Mouse (Mus musculus): ENCODE results near the gene Ankrd28. TPM values are rescaled to one million over a fixed set of nuclear protein-coding genes. Genes with fewer than 3 reads are reported as not detected.

Ankrd28 gene
- polyA plus RNA-seq, 1 experiment from 2014 or later: 9.4 TPM

- Histone ChIP-seq H3K9ac (ENCODE audit: low read depth, low read length) (no peak overlapping the region), H3K27ac (ENCODE audit: low read length) (no peak overlapping the region), H3K36me3 (ENCODE audit: control insufficient read depth, insufficient read depth, low read length) (peaks cover 27% of the 10 kb centered on the region), H3K4me2 (ENCODE audit: low read length) (no peak overlapping the region), H3K9me3 (replicated peaks; ENCODE audit: control insufficient read depth, low read length, poor library complexity, severe bottlenecking) (no peaks in the 10 kb centered on the region), H3K4me1 (ENCODE audit: control insufficient read depth, insufficient read depth, low read length) (no peaks in the 10 kb centered on the region), H3K27me3 (ENCODE audit: control insufficient read depth, insufficient read depth, low read depth, low read length) (no peaks in the 10 kb centered on the region), H3K4me3 (ENCODE audit: low read depth, low read length) (no peak overlapping the region)
- no peak for ATAC-seq
Observed at GRCm38 (mm10) chr14:31715669-31716068, 114.8 kb downstream of the Ankrd28 start.

GRCm38 (mm10) chr14:31709343-31709742 is 121.1 kb downstream of the Ankrd28 start:
- no peak overlapping the region for H3K27ac ChIP-seq (ENCODE audit: low read length)
- H3K4me2 ChIP-seq (ENCODE audit: low read length): no peak overlapping the region
- no peaks in the 10 kb centered on the region for H3K27me3 ChIP-seq (ENCODE audit: control insufficient read depth, insufficient read depth, low read depth, low read length)
- H3K9ac ChIP-seq (ENCODE audit: low read depth, low read length): no peak overlapping the region
- no peaks in the 10 kb centered on the region for H3K4me1 ChIP-seq (ENCODE audit: control insufficient read depth, insufficient read depth, low read length)
- WGBS: 94% methylated on average over 1 of the region's 1 CpGs
- H3K36me3 ChIP-seq (ENCODE audit: control insufficient read depth, insufficient read depth, low read length): peaks cover 22% of the 10 kb centered on the region
- H3K4me3 ChIP-seq (ENCODE audit: low read depth, low read length): no peak overlapping the region
- no peaks in the 10 kb centered on the region for H3K9me3 ChIP-seq (replicated peaks; ENCODE audit: control insufficient read depth, low read length, poor library complexity, severe bottlenecking)
- no peak for ATAC-seq

GRCm38 (mm10) chr14:31700376-31700775 is 130.1 kb downstream of the Ankrd28 start:
- 93% methylated on average over 2 of the region's 2 CpGs for WGBS
- Histone ChIP-seq H3K9ac (ENCODE audit: low read depth, low read length) (no peak overlapping the region), H3K27ac (ENCODE audit: low read length) (no peak overlapping the region), H3K27me3 (ENCODE audit: control insufficient read depth, insufficient read depth, low read depth, low read length) (no peaks in the 10 kb centered on the region), H3K9me3 (replicated peaks; ENCODE audit: control insufficient read depth, low read length, poor library complexity, severe bottlenecking) (no peaks in the 10 kb centered on the region), H3K4me3 (ENCODE audit: low read depth, low read length) (no peak overlapping the region), H3K4me1 (ENCODE audit: control insufficient read depth, insufficient read depth, low read length) (no peaks in the 10 kb centered on the region), H3K4me2 (ENCODE audit: low read length) (no peak overlapping the region), H3K36me3 (ENCODE audit: control insufficient read depth, insufficient read depth, low read length) (peaks cover 40% of the 10 kb centered on the region)
- ATAC-seq: no peak

- H3K27ac ChIP-seq (ENCODE audit: low read length): no peak overlapping the region
- ATAC-seq: no peak
- no peak overlapping the region for H3K4me2 ChIP-seq (ENCODE audit: low read length)
- WGBS: 90% methylated on average over 4 of the region's 4 CpGs
- H3K27me3 ChIP-seq (ENCODE audit: control insufficient read depth, insufficient read depth, low read depth, low read length): no peaks in the 10 kb centered on the region
- H3K9me3 ChIP-seq (replicated peaks; ENCODE audit: control insufficient read depth, low read length, poor library complexity, severe bottlenecking): no peaks in the 10 kb centered on the region
- peaks cover 24% of the 10 kb centered on the region for H3K36me3 ChIP-seq (ENCODE audit: control insufficient read depth, insufficient read depth, low read length)
- H3K4me1 ChIP-seq (ENCODE audit: control insufficient read depth, insufficient read depth, low read length): no peaks in the 10 kb centered on the region
- no peak overlapping the region for H3K4me3 ChIP-seq (ENCODE audit: low read depth, low read length)
- H3K9ac ChIP-seq (ENCODE audit: low read depth, low read length): no peak overlapping the region
Observed at GRCm38 (mm10) chr14:31697755-31698154, 132.7 kb downstream of the Ankrd28 start.

GRCm38 (mm10) chr14:31697346-31697745 is 133.1 kb downstream of the Ankrd28 start:
- Histone ChIP-seq H3K4me1 (ENCODE audit: control insufficient read depth, insufficient read depth, low read length) (no peaks in the 10 kb centered on the region), H3K4me3 (ENCODE audit: low read depth, low read length) (no peak overlapping the region), H3K27ac (ENCODE audit: low read length) (no peak overlapping the region), H3K9ac (ENCODE audit: low read depth, low read length) (no peak overlapping the region), H3K9me3 (replicated peaks; ENCODE audit: control insufficient read depth, low read length, poor library complexity, severe bottlenecking) (no peaks in the 10 kb centered on the region), H3K36me3 (ENCODE audit: control insufficient read depth, insufficient read depth, low read length) (peaks cover 24% of the 10 kb centered on the region), H3K27me3 (ENCODE audit: control insufficient read depth, insufficient read depth, low read depth, low read length) (no peaks in the 10 kb centered on the region), H3K4me2 (ENCODE audit: low read length) (no peak overlapping the region)
- ATAC-seq: no peak
- WGBS: 91% methylated on average over 3 of the region's 3 CpGs

- ATAC-seq: no peak
- Histone ChIP-seq H3K27me3 (ENCODE audit: control insufficient read depth, insufficient read depth, low read depth, low read length) (no peaks in the 10 kb centered on the region), H3K27ac (ENCODE audit: low read length) (no peak overlapping the region), H3K4me2 (ENCODE audit: low read length) (no peak overlapping the region), H3K9me3 (replicated peaks; ENCODE audit: control insufficient read depth, low read length, poor library complexity, severe bottlenecking) (no peaks in the 10 kb centered on the region), H3K4me1 (ENCODE audit: control insufficient read depth, insufficient read depth, low read length) (no peaks in the 10 kb centered on the region), H3K36me3 (ENCODE audit: control insufficient read depth, insufficient read depth, low read length) (peaks cover 22% of the 10 kb centered on the region), H3K4me3 (ENCODE audit: low read depth, low read length) (no peak overlapping the region), H3K9ac (ENCODE audit: low read depth, low read length) (no peak overlapping the region)
- WGBS: 91% methylated on average over 3 of the region's 3 CpGs
Observed at GRCm38 (mm10) chr14:31696985-31697303, 133.5 kb downstream of the Ankrd28 start.

GRCm38 (mm10) chr14:31696206-31696984 is 134.1 kb downstream of the Ankrd28 start:
- H3K4me1 ChIP-seq (ENCODE audit: control insufficient read depth, insufficient read depth, low read length): no peaks in the 10 kb centered on the region
- ATAC-seq: no peak
- WGBS: 89% methylated on average over 9 of the region's 9 CpGs
- no peak overlapping the region for H3K4me3 ChIP-seq (ENCODE audit: low read depth, low read length)
- no peak overlapping the region for H3K9ac ChIP-seq (ENCODE audit: low read depth, low read length)
- no peak overlapping the region for H3K4me2 ChIP-seq (ENCODE audit: low read length)
- peaks cover 17% of the 10 kb centered on the region for H3K36me3 ChIP-seq (ENCODE audit: control insufficient read depth, insufficient read depth, low read length)
- H3K27ac ChIP-seq (ENCODE audit: low read length): no peak overlapping the region
- H3K27me3 ChIP-seq (ENCODE audit: control insufficient read depth, insufficient read depth, low read depth, low read length): no peaks in the 10 kb centered on the region
- no peaks in the 10 kb centered on the region for H3K9me3 ChIP-seq (replicated peaks; ENCODE audit: control insufficient read depth, low read length, poor library complexity, severe bottlenecking)

GRCm38 (mm10) chr14:31692536-31692935 is 137.9 kb downstream of the Ankrd28 start:
- no peak for ATAC-seq
- Histone ChIP-seq H3K27me3 (ENCODE audit: control insufficient read depth, insufficient read depth, low read depth, low read length) (no peaks in the 10 kb centered on the region), H3K9ac (ENCODE audit: low read depth, low read length) (no peak overlapping the region), H3K4me3 (ENCODE audit: low read depth, low read length) (no peak overlapping the region), H3K4me2 (ENCODE audit: low read length) (no peak overlapping the region), H3K36me3 (ENCODE audit: control insufficient read depth, insufficient read depth, low read length) (peaks cover 6% of the 10 kb centered on the region; the same call in 1 of the 2 replicates), H3K27ac (ENCODE audit: low read length) (no peak overlapping the region), H3K9me3 (replicated peaks; ENCODE audit: control insufficient read depth, low read length, poor library complexity, severe bottlenecking) (no peaks in the 10 kb centered on the region), H3K4me1 (ENCODE audit: control insufficient read depth, insufficient read depth, low read length) (no peaks in the 10 kb centered on the region)
- 94% methylated on average over 6 of the region's 6 CpGs for WGBS

- no peak overlapping the region for H3K4me2 ChIP-seq (ENCODE audit: low read length)
- ATAC-seq: no peak
- no peak overlapping the region for H3K9ac ChIP-seq (ENCODE audit: low read depth, low read length)
- H3K27me3 ChIP-seq (ENCODE audit: control insufficient read depth, insufficient read depth, low read depth, low read length): no peaks in the 10 kb centered on the region
- no peaks in the 10 kb centered on the region for H3K4me1 ChIP-seq (ENCODE audit: control insufficient read depth, insufficient read depth, low read length)
- no peak overlapping the region for H3K4me3 ChIP-seq (ENCODE audit: low read depth, low read length)
- no peaks in the 10 kb centered on the region for H3K36me3 ChIP-seq (ENCODE audit: control insufficient read depth, insufficient read depth, low read length)
- WGBS: 88% methylated on average over 1 of the region's 1 CpGs
- H3K27ac ChIP-seq (ENCODE audit: low read length): no peak overlapping the region
- H3K9me3 ChIP-seq (replicated peaks; ENCODE audit: control insufficient read depth, low read length, poor library complexity, severe bottlenecking): no peaks in the 10 kb centered on the region
Observed at GRCm38 (mm10) chr14:31686231-31686630, 144.2 kb downstream of the Ankrd28 start.
